Mouse (Mus musculus) CH12.LX (cell line): Measurements from ENCODE around the gene Mum1. TPM values are rescaled to one million over a fixed set of nuclear protein-coding genes. Genes with fewer than 3 reads are reported as not detected.

ENCODE experiments used
- DNase-seq: peaks from one replicate; pipeline ENCODE4 v3.0.0-alpha.2; 2013; ENCODE audit errors: extremely low read depth
- H3K27ac ChIP-seq: 2 replicates; pipeline ENCODE4 v1.5.1; 2012; ENCODE audit warnings: low read depth, mild to moderate bottlenecking, control low read depth, moderate library complexity; ENCODE audit not compliant: insufficient read depth
- H3K27me3 ChIP-seq: replicated peaks from 2 replicates; pipeline ENCODE3; 2012; ENCODE audit warnings: inconsistent platforms
- H3K36me3 ChIP-seq, 2 experiments: replicated peaks in 1 of 2; 2 replicates each; pipeline versions ENCODE3 to v1.6.1; 2012; ENCODE audit warnings: inconsistent platforms in 1 of 2, low read length in 1 of 2, mild to moderate bottlenecking in 1 of 2, mixed read lengths in 1 of 2, moderate library complexity in 1 of 2; ENCODE audit not compliant: control insufficient read depth in 1 of 2, insufficient read depth in 1 of 2
- H3K4me1 ChIP-seq, 2 experiments: 2 replicates each; pipeline ENCODE4 v1.6.1; 2012; ENCODE audit warnings: inconsistent platforms in 1 of 2, moderate library complexity in 1 of 2; ENCODE audit not compliant: insufficient read depth in 2 of 2, control insufficient read depth in 1 of 2
- H3K4me2 ChIP-seq: 2 replicates; pipeline ENCODE4 v1.6.1; 2012; ENCODE audit warnings: low read depth, mild to moderate bottlenecking, control low read depth; ENCODE audit not compliant: poor library complexity, insufficient read depth, severe bottlenecking
- H3K4me3 ChIP-seq, 3 experiments: fragments of 150-350 bp in 1 of 3; sonication (generic) in 1 of 3; replicated peaks in 1 of 3; 2 replicates each; pipeline versions ENCODE3 to v1.5.1; 2011 to 2012; ENCODE audit warnings: low read depth in 2 of 3, low read length in 2 of 3, mild to moderate bottlenecking in 2 of 3, moderate library complexity in 2 of 3, control low read depth in 1 of 3, improper control_type of control experiment in 1 of 3, inconsistent platforms in 1 of 3, mixed read lengths in 1 of 3; ENCODE audit not compliant: poor library complexity in 1 of 3
- H3K79me2 ChIP-seq: replicated peaks from 2 replicates; pipeline ENCODE4 v1.6.1; 2012; ENCODE audit warnings: mild to moderate bottlenecking, moderate library complexity; ENCODE audit not compliant: control insufficient read depth, poor library complexity, insufficient read depth, severe bottlenecking; ENCODE audit errors: extremely low read depth
- H3K9ac ChIP-seq: 2 replicates; pipeline ENCODE4 v1.6.1; 2012; ENCODE audit warnings: low read depth, mild to moderate bottlenecking, control low read depth, moderate library complexity; ENCODE audit not compliant: insufficient read depth
- H3K9me3 ChIP-seq: replicated peaks from 2 replicates; pipeline ENCODE3; 2012; ENCODE audit warnings: low read length, inconsistent platforms, mixed read lengths
- BHLHE40 ChIP-seq: IDR thresholded peaks from 2 replicates; pipeline ENCODE4 v1.6.1; 2011; ENCODE audit warnings: mild to moderate bottlenecking, low read depth, low read length, improper control_type of control experiment
- CHD1 ChIP-seq: IDR thresholded peaks from 2 replicates; pipeline ENCODE4 v1.6.1; 2012; ENCODE audit warnings: low read depth, low read length, improper control_type of control experiment, inconsistent platforms
- ETS1 ChIP-seq: conservative IDR thresholded peaks from 2 replicates; pipeline ENCODE4 v1.6.1; 2012; ENCODE audit warnings: low read depth, mild to moderate bottlenecking, inconsistent platforms, low read length, improper control_type of control experiment, moderate library complexity
- HCFC1 ChIP-seq: IDR thresholded peaks from 2 replicates; pipeline ENCODE4 v1.6.1; 2012; ENCODE audit warnings: low read depth, mild to moderate bottlenecking, inconsistent platforms, low read length, improper control_type of control experiment
- JUN ChIP-seq: IDR thresholded peaks from 2 replicates; pipeline ENCODE4 v1.6.1; 2011; ENCODE audit warnings: low read depth, mild to moderate bottlenecking, low read length, improper control_type of control experiment, moderate library complexity; ENCODE audit not compliant: insufficient read depth
- MEF2A ChIP-seq: IDR thresholded peaks from 2 replicates; pipeline ENCODE4 v1.6.1; 2014; ENCODE audit warnings: low read depth, mild to moderate bottlenecking, inconsistent platforms, low read length, improper control_type of control experiment, borderline replicate concordance
- MXI1 ChIP-seq: IDR thresholded peaks from 2 replicates; pipeline ENCODE4 v1.6.1; 2011; ENCODE audit warnings: mild to moderate bottlenecking, low read depth, low read length, improper control_type of control experiment
- PAX5 ChIP-seq: IDR thresholded peaks from 2 replicates; pipeline ENCODE4 v1.6.1; 2012; ENCODE audit warnings: low read length, inconsistent platforms, mixed read lengths
- POLR2A ChIP-seq: IDR thresholded peaks from 2 replicates; pipeline ENCODE4 v1.6.1; 2011; ENCODE audit warnings: low read depth, mild to moderate bottlenecking, improper control_type of control experiment, low read length
- RCOR1 ChIP-seq: conservative IDR thresholded peaks from 2 replicates; pipeline ENCODE4 v1.6.1; 2012; ENCODE audit warnings: low read depth, mild to moderate bottlenecking, inconsistent platforms, low read length, improper control_type of control experiment
- SIN3A ChIP-seq: IDR thresholded peaks from 2 replicates; pipeline ENCODE4 v1.6.1; 2012; ENCODE audit warnings: low read length, improper control_type of control experiment, inconsistent platforms
- SMC3 ChIP-seq: IDR thresholded peaks from 2 replicates; pipeline ENCODE4 v1.6.1; 2011; ENCODE audit warnings: low read depth, low read length, improper control_type of control experiment
- TCF12 ChIP-seq: IDR thresholded peaks from 2 replicates; pipeline ENCODE4 v1.6.1; 2014; ENCODE audit warnings: low read depth, mild to moderate bottlenecking, inconsistent platforms, low read length, improper control_type of control experiment
- UBTF ChIP-seq: IDR thresholded peaks from 2 replicates; pipeline ENCODE4 v1.6.1; 2012; ENCODE audit warnings: low read depth, mild to moderate bottlenecking, inconsistent platforms, low read length, improper control_type of control experiment, moderate library complexity
- USF1 ChIP-seq: IDR thresholded peaks from 2 replicates; pipeline ENCODE4 v1.6.1; 2014; ENCODE audit warnings: low read depth, mild to moderate bottlenecking, inconsistent platforms, low read length, improper control_type of control experiment
- ZC3H11A ChIP-seq: IDR thresholded peaks from 2 replicates; pipeline ENCODE4 v1.6.1; 2012; ENCODE audit warnings: low read depth, mild to moderate bottlenecking, inconsistent platforms, low read length, improper control_type of control experiment
- ZKSCAN1 ChIP-seq: IDR thresholded peaks from 2 replicates; pipeline ENCODE4 v1.6.1; 2012; ENCODE audit warnings: low read depth, inconsistent platforms, low read length, improper control_type of control experiment, borderline replicate concordance
- ZNF384 ChIP-seq: IDR thresholded peaks from 2 replicates; pipeline ENCODE4 v1.6.1; 2012; ENCODE audit warnings: low read depth, low read length, improper control_type of control experiment, inconsistent platforms
- dilution Hi-C: fragments of 300-500 bp; cut with MboI; formaldehyde crosslinking; loops from 2 replicates; pipeline ENCODE4 v1.14.3; 2020; ENCODE audit warnings: low sequenced_read_pairs; ENCODE audit not compliant: extremely low pct_unique_long_range_greater_than_20kb, extremely low pct_ligation_motif_present
- in situ Hi-C: fragments of 300-500 bp; cut with MboI; formaldehyde crosslinking; loops from 3 replicates; pipeline ENCODE4 v1.14.3; 2019; ENCODE audit warnings: low sequenced_read_pairs, low pct_ligation_motif_present, low pct_unique_long_range_greater_than_20kb, mixed read lengths
- polyA plus RNA-seq: library from polyadenylated mRNA; unstranded; fragments of >175 nt; gene quantifications from 2 replicates; pipeline ENCODE4 v1.2.1, GENCODE M21; 2012; ENCODE audit warnings: low read depth; ENCODE audit not compliant: insufficient read length
- total RNA-seq, 2 experiments: library from RNA; depleted of rRNA; stranded (reverse); fragments of 300-350 nt in 1 of 2; fragments of >200 nt in 1 of 2; gene quantifications; 2 replicates each; pipeline ENCODE4 v1.2.3; 2012 to 2014

The Mum1 gene
- total and polyA plus RNA-seq, 3 experiments, result 22.9 to 35.6 (median 25.1) TPM

GRCm38 (mm10) chr10:80252011-80252410, 25.8 kb downstream of the Mum1 start:
- Histone ChIP-seq H3K79me2 (peaks cover 21% of the 10 kb centered on the region), H3K4me3 (no peak overlapping the region), H3K27ac (no peak overlapping the region), H3K36me3 (peaks cover 47 to 66% of the 10 kb centered on the region in 2 experiments), H3K9me3 (no peaks in the 10 kb centered on the region)
- in situ Hi-C loops (no loop called here), dilution Hi-C loops (no loop called here)
- no peak for DNase-seq
- TF ChIP-seq JUN, result no peak
- TF ChIP-seq POLR2A, result no peak
- TF ChIP-seq MXI1, result no peak
- no peak for TF ChIP-seq RCOR1
- no peak for TF ChIP-seq ZC3H11A
- TF ChIP-seq TCF12, result no peak
- TF ChIP-seq USF1, result no peak
- TF ChIP-seq ZNF384, result no peak
- TF ChIP-seq SMC3, result no peak
- TF ChIP-seq ZKSCAN1, result no peak
- no peak for TF ChIP-seq UBTF
- no peak for TF ChIP-seq SIN3A
- TF ChIP-seq MEF2A, result no peak
- TF ChIP-seq HCFC1, result no peak
- no peak for TF ChIP-seq PAX5
- TF ChIP-seq BHLHE40, result no peak
- TF ChIP-seq, all 38 proteins: peak for 0
- H3K4me2 ChIP-seq, result no peak overlapping the region
- no peak overlapping the region for H3K9ac ChIP-seq
- peaks cover 4 to 27% of the 10 kb centered on the region in 2 experiments for H3K4me1 ChIP-seq
- H3K27me3 ChIP-seq, result no peaks in the 10 kb centered on the region

GRCm38 (mm10) chr10:80252493-80253274, 26.4 kb downstream of the Mum1 start:
- H3K9ac ChIP-seq, result no peak overlapping the region
- TF ChIP-seq CHD1 (no peak), RCOR1 (no peak), ETS1 (no peak)
- H3K9me3 ChIP-seq, result no peaks in the 10 kb centered on the region
- no peak overlapping the region for H3K4me3 ChIP-seq
- H3K4me1 ChIP-seq, result peaks cover 4 to 27% of the 10 kb centered on the region in 2 experiments
- H3K27ac ChIP-seq, result no peak overlapping the region
- in situ Hi-C loops, result no loop called here
- peaks cover 21% of the 10 kb centered on the region for H3K79me2 ChIP-seq
- no peaks in the 10 kb centered on the region for H3K27me3 ChIP-seq
- no peak overlapping the region for H3K4me2 ChIP-seq
- dilution Hi-C loops, result no loop called here
- H3K36me3 ChIP-seq, result peaks cover 52 to 71% of the 10 kb centered on the region in 2 experiments
- no peak for DNase-seq
